Mouse (Mus musculus): Measurements from ENCODE around the gene Trappc10. TPM values are rescaled to one million over a fixed set of nuclear protein-coding genes. Genes with fewer than 3 reads are reported as not detected.
A peak's percentile ranks its signal among the peaks of the same experiment; 100 is the strongest.

Gene Trappc10
- polyA plus RNA-seq, 1 experiment from 2014 or later, result 4.7 TPM

- H3K9me3 ChIP-seq (replicated peaks; ENCODE audit: control insufficient read depth, low read length), result no peaks in the 10 kb centered on the region
- no peaks in the 10 kb centered on the region for H3K36me3 ChIP-seq (ENCODE audit: control insufficient read depth, insufficient read depth, low read length)
- ATAC-seq (ENCODE audit: insufficient read depth, low FRiP score), result no peak
- H3K27me3 ChIP-seq (ENCODE audit: control insufficient read depth, insufficient read depth, low read length), result no peaks in the 10 kb centered on the region
- no peak overlapping the region for H3K4me3 ChIP-seq (replicated peaks; ENCODE audit: low read length)
- no peak overlapping the region for H3K27ac ChIP-seq (ENCODE audit: low read length)
- H3K4me2 ChIP-seq (ENCODE audit: low read depth, low read length), result no peak overlapping the region
- WGBS, result 82% methylated on average over 5 of the region's 5 CpGs
- no peak overlapping the region for H3K9ac ChIP-seq (ENCODE audit: low read length)
- no peaks in the 10 kb centered on the region for H3K4me1 ChIP-seq (ENCODE audit: control insufficient read depth, insufficient read depth, low read length)
Measured at GRCm38 (mm10) chr10:78228560-78228928, 15.9 kb downstream of the Trappc10 start.

GRCm38 (mm10) chr10:78227875-78228559, 16.4 kb downstream of the Trappc10 start:
- Histone ChIP-seq H3K4me2 (ENCODE audit: low read depth, low read length) (no peak overlapping the region), H3K4me1 (ENCODE audit: control insufficient read depth, insufficient read depth, low read length) (no peaks in the 10 kb centered on the region)
- ATAC-seq (ENCODE audit: insufficient read depth, low FRiP score), result 0 out of 2 replicates have a peak, but pooled peaks have one; percentile 17

GRCm38 (mm10) chr10:78224136-78224535, 20.3 kb downstream of the Trappc10 start:
- WGBS, result 80% methylated on average over 6 of the region's 6 CpGs
- no peaks in the 10 kb centered on the region for H3K9me3 ChIP-seq (replicated peaks; ENCODE audit: control insufficient read depth, low read length)
- H3K4me1 ChIP-seq (ENCODE audit: control insufficient read depth, insufficient read depth, low read length), result no peaks in the 10 kb centered on the region
- H3K4me2 ChIP-seq (ENCODE audit: low read depth, low read length), result no peak overlapping the region
- ATAC-seq (ENCODE audit: insufficient read depth, low FRiP score), result no peak
- H3K27me3 ChIP-seq (ENCODE audit: control insufficient read depth, insufficient read depth, low read length), result no peaks in the 10 kb centered on the region
- H3K4me3 ChIP-seq (replicated peaks; ENCODE audit: low read length), result no peak overlapping the region
- H3K27ac ChIP-seq (ENCODE audit: low read length), result no peak overlapping the region
- H3K36me3 ChIP-seq (ENCODE audit: control insufficient read depth, insufficient read depth, low read length), result peaks cover 4% of the 10 kb centered on the region; the same call in 1 of the 2 replicates
- no peak overlapping the region for H3K9ac ChIP-seq (ENCODE audit: low read length)

More at GRCm38 (mm10) chr10:78227875-78228559, 16.4 kb downstream of the Trappc10 start:
- H3K36me3 ChIP-seq (ENCODE audit: control insufficient read depth, insufficient read depth, low read length), result no peaks in the 10 kb centered on the region
- 81% methylated on average over 8 of the region's 8 CpGs for WGBS
- H3K27ac ChIP-seq (ENCODE audit: low read length), result no peak overlapping the region
- no peak overlapping the region for H3K9ac ChIP-seq (ENCODE audit: low read length)
- H3K9me3 ChIP-seq (replicated peaks; ENCODE audit: control insufficient read depth, low read length), result no peaks in the 10 kb centered on the region
- H3K27me3 ChIP-seq (ENCODE audit: control insufficient read depth, insufficient read depth, low read length), result no peaks in the 10 kb centered on the region
- no peak overlapping the region for H3K4me3 ChIP-seq (replicated peaks; ENCODE audit: low read length)

GRCm38 (mm10) chr10:78222908-78223307, 21.5 kb downstream of the Trappc10 start:
- WGBS, result 79% methylated on average over 4 of the region's 4 CpGs
- H3K4me3 ChIP-seq (replicated peaks; ENCODE audit: low read length), result no peak overlapping the region
- no peak overlapping the region for H3K27ac ChIP-seq (ENCODE audit: low read length)
- no peak for ATAC-seq (ENCODE audit: insufficient read depth, low FRiP score)
- H3K9me3 ChIP-seq (replicated peaks; ENCODE audit: control insufficient read depth, low read length), result no peaks in the 10 kb centered on the region
- peaks cover 4% of the 10 kb centered on the region; the same call in 1 of the 2 replicates for H3K36me3 ChIP-seq (ENCODE audit: control insufficient read depth, insufficient read depth, low read length)
- H3K4me1 ChIP-seq (ENCODE audit: control insufficient read depth, insufficient read depth, low read length), result no peaks in the 10 kb centered on the region
- no peaks in the 10 kb centered on the region for H3K27me3 ChIP-seq (ENCODE audit: control insufficient read depth, insufficient read depth, low read length)
- no peak overlapping the region for H3K9ac ChIP-seq (ENCODE audit: low read length)
- no peak overlapping the region for H3K4me2 ChIP-seq (ENCODE audit: low read depth, low read length)

GRCm38 (mm10) chr10:78221315-78221714, 23.1 kb downstream of the Trappc10 start:
- Histone ChIP-seq H3K4me1 (ENCODE audit: control insufficient read depth, insufficient read depth, low read length) (no peaks in the 10 kb centered on the region), H3K27ac (ENCODE audit: low read length) (no peak overlapping the region), H3K4me3 (replicated peaks; ENCODE audit: low read length) (no peak overlapping the region), H3K9ac (ENCODE audit: low read length) (no peak overlapping the region), H3K27me3 (ENCODE audit: control insufficient read depth, insufficient read depth, low read length) (no peaks in the 10 kb centered on the region), H3K9me3 (replicated peaks; ENCODE audit: control insufficient read depth, low read length) (no peaks in the 10 kb centered on the region), H3K36me3 (ENCODE audit: control insufficient read depth, insufficient read depth, low read length) (peaks cover 4% of the 10 kb centered on the region; the same call in 1 of the 2 replicates), H3K4me2 (ENCODE audit: low read depth, low read length) (no peak overlapping the region)
- no peak for ATAC-seq (ENCODE audit: insufficient read depth, low FRiP score)
- WGBS, result 91% methylated on average over 7 of the region's 7 CpGs

- Histone ChIP-seq H3K36me3 (ENCODE audit: control insufficient read depth, insufficient read depth, low read length) (peaks cover 4% of the 10 kb centered on the region; the same call in 1 of the 2 replicates), H3K9me3 (replicated peaks; ENCODE audit: control insufficient read depth, low read length) (no peaks in the 10 kb centered on the region), H3K4me1 (ENCODE audit: control insufficient read depth, insufficient read depth, low read length) (no peaks in the 10 kb centered on the region), H3K9ac (ENCODE audit: low read length) (no peak overlapping the region), H3K27me3 (ENCODE audit: control insufficient read depth, insufficient read depth, low read length) (no peaks in the 10 kb centered on the region), H3K27ac (ENCODE audit: low read length) (no peak overlapping the region), H3K4me3 (replicated peaks; ENCODE audit: low read length) (no peak overlapping the region), H3K4me2 (ENCODE audit: low read depth, low read length) (no peak overlapping the region)
- ATAC-seq (ENCODE audit: insufficient read depth, low FRiP score), result no peak
- 87% methylated on average over 1 of the region's 1 CpGs for WGBS
Measured at GRCm38 (mm10) chr10:78219528-78219927, 24.9 kb downstream of the Trappc10 start.

- Histone ChIP-seq H3K27ac (ENCODE audit: low read length) (no peak overlapping the region), H3K36me3 (ENCODE audit: control insufficient read depth, insufficient read depth, low read length) (peaks cover 10% of the 10 kb centered on the region; the same call in 1 of the 2 replicates), H3K9ac (ENCODE audit: low read length) (no peak overlapping the region)
Measured at GRCm38 (mm10) chr10:78218576-78218975, 25.9 kb downstream of the Trappc10 start.

GRCm38 (mm10) chr10:78216376-78217083, 27.9 kb downstream of the Trappc10 start:
- no peak overlapping the region for H3K27ac ChIP-seq (ENCODE audit: low read length)
- WGBS, result 73% methylated on average over 6 of the region's 6 CpGs
- no peak overlapping the region for H3K9ac ChIP-seq (ENCODE audit: low read length)
- no peaks in the 10 kb centered on the region for H3K27me3 ChIP-seq (ENCODE audit: control insufficient read depth, insufficient read depth, low read length)
- peaks cover 17% of the 10 kb centered on the region; the same call in 1 of the 2 replicates for H3K36me3 ChIP-seq (ENCODE audit: control insufficient read depth, insufficient read depth, low read length)
- ATAC-seq (ENCODE audit: insufficient read depth, low FRiP score), result no peak
- no peaks in the 10 kb centered on the region for H3K9me3 ChIP-seq (replicated peaks; ENCODE audit: control insufficient read depth, low read length)
- no peak overlapping the region for H3K4me2 ChIP-seq (ENCODE audit: low read depth, low read length)
- no peaks in the 10 kb centered on the region for H3K4me1 ChIP-seq (ENCODE audit: control insufficient read depth, insufficient read depth, low read length)
- no peak overlapping the region for H3K4me3 ChIP-seq (replicated peaks; ENCODE audit: low read length)

More at GRCm38 (mm10) chr10:78218576-78218975, 25.9 kb downstream of the Trappc10 start:
- ATAC-seq (ENCODE audit: insufficient read depth, low FRiP score), result no peak
- WGBS, result 86% methylated on average over 6 of the region's 6 CpGs
- no peaks in the 10 kb centered on the region for H3K4me1 ChIP-seq (ENCODE audit: control insufficient read depth, insufficient read depth, low read length)
- H3K4me2 ChIP-seq (ENCODE audit: low read depth, low read length), result no peak overlapping the region
- H3K27me3 ChIP-seq (ENCODE audit: control insufficient read depth, insufficient read depth, low read length), result no peaks in the 10 kb centered on the region
- no peak overlapping the region for H3K4me3 ChIP-seq (replicated peaks; ENCODE audit: low read length)
- H3K9me3 ChIP-seq (replicated peaks; ENCODE audit: control insufficient read depth, low read length), result no peaks in the 10 kb centered on the region

- H3K36me3 ChIP-seq (ENCODE audit: control insufficient read depth, insufficient read depth, low read length), result peaks cover 13% of the 10 kb centered on the region; the same call in 1 of the 2 replicates
Measured at GRCm38 (mm10) chr10:78214371-78214770, 30.1 kb downstream of the Trappc10 start.

More at GRCm38 (mm10) chr10:78214371-78214770, 30.1 kb downstream of the Trappc10 start:
- ATAC-seq (ENCODE audit: insufficient read depth, low FRiP score), result no peak
- no peak overlapping the region for H3K4me2 ChIP-seq (ENCODE audit: low read depth, low read length)
- H3K27ac ChIP-seq (ENCODE audit: low read length), result no peak overlapping the region
- no peak overlapping the region for H3K4me3 ChIP-seq (replicated peaks; ENCODE audit: low read length)
- no peaks in the 10 kb centered on the region for H3K27me3 ChIP-seq (ENCODE audit: control insufficient read depth, insufficient read depth, low read length)
- no peak overlapping the region for H3K9ac ChIP-seq (ENCODE audit: low read length)
- no peaks in the 10 kb centered on the region for H3K4me1 ChIP-seq (ENCODE audit: control insufficient read depth, insufficient read depth, low read length)
- WGBS, result 91% methylated on average over 9 of the region's 9 CpGs
- H3K9me3 ChIP-seq (replicated peaks; ENCODE audit: control insufficient read depth, low read length), result no peaks in the 10 kb centered on the region
